Mouse (Mus musculus): ENCODE data around the gene Crtc3. TPM values are rescaled to one million over a fixed set of nuclear protein-coding genes. Genes with fewer than 3 reads are reported as not detected.

Gene Crtc3
- polyA plus RNA-seq, 1 experiment from 2014 or later: 20.1 TPM

DNA sequence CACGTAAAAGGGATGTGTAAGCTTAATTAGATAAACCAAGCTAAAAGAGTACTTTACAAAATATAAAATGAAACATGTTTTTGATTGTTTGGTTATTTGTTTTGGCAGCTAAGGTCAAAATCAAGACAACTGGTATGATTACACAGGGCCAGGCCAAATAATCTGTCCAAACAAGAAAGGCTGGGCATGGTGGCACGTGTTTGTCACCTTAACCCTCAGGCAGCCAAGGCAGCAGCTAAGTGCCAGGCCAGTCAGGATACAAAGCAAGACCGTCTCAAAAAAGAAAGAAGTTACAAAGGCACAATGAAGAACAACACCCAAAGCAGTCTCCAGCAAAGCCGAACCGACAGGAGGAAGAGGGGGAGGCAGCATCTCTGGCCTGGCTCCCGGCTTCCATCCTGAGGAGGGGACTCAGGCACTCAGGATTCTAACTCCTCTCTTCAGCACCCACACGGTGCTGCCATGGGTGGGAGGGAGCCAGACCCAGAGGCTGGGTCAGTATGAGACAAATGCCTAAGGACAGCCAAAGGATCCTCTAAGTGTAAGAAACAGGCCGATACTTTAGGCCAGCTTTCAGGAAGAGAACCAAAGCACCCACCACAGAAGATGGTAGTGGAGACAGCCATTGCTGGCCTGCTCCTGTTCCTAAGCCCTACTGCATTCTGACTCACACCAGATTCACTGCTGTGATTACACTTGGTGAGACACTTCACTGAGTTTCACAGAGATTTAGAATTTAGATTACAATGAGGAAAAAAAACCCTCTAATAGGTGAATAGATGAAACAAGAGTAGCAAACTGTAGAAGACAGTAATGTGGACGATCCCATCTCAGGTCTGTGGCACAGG lies 51.5 kb downstream of the Crtc3 start:
- Histone ChIP-seq H3K4me2 (ENCODE audit: low read length) (no peak overlapping the region), H3K27me3 (replicated peaks; ENCODE audit: control insufficient read depth, insufficient read depth, low read length) (no peaks in the 10 kb centered on the region), H3K36me3 (ENCODE audit: control insufficient read depth, insufficient read depth) (no peaks in the 10 kb centered on the region), H3K9ac (replicated peaks; ENCODE audit: low read depth, low read length) (no peak overlapping the region), H3K27ac (ENCODE audit: low read length) (no peak overlapping the region), H3K4me3 (replicated peaks; ENCODE audit: low read length) (no peak overlapping the region), H3K4me1 (replicated peaks; ENCODE audit: control insufficient read depth, insufficient read depth, low read length) (peaks cover 17% of the 10 kb centered on the region), H3K9me3 (ENCODE audit: control insufficient read depth, low read length) (no peaks in the 10 kb centered on the region)
- 53% methylated on average over 9 of the region's 9 CpGs for WGBS
- no peak for ATAC-seq

DNA sequence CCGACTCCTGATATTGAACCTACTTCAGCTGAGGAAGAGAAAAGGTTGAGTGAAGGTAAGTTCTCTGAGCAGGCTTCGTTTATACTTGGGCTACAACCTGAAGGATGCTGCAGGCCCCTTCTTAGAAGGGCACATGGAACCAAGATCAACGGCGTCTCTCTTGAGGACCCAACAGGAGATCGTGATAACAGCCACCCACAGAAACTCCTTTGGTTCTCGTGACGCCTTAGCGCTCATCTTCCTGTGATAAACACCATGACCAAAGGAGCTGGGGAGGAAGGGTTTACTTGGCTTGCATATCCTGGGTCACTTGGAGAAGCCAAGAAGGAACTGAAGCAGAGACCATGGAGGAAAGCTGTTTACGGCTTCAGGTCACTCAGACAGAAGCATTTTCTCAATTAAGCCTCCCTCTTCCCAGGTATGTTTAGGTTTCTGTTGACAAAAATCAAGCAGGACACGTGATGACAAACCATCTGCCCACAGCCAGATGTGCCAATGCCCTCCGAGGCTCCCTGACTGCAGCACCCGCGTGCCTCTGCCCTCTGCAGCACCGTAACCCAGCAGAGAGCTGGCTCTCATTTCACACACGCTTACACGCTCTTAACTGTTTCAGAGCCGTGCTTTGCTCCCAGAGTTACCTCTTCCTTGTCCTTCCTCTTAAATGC lies 52.3 kb downstream of the Crtc3 start:
- H3K9me3 ChIP-seq (ENCODE audit: control insufficient read depth, low read length): no peaks in the 10 kb centered on the region
- H3K4me1 ChIP-seq (replicated peaks; ENCODE audit: control insufficient read depth, insufficient read depth, low read length): peaks cover 11% of the 10 kb centered on the region
- ATAC-seq: no peak
- H3K4me2 ChIP-seq (ENCODE audit: low read length): no peak overlapping the region
- H3K27me3 ChIP-seq (replicated peaks; ENCODE audit: control insufficient read depth, insufficient read depth, low read length): no peaks in the 10 kb centered on the region
- WGBS: 76% methylated on average over 17 of the region's 17 CpGs
- no peak overlapping the region for H3K9ac ChIP-seq (replicated peaks; ENCODE audit: low read depth, low read length)
- no peak overlapping the region for H3K27ac ChIP-seq (ENCODE audit: low read length)
- no peaks in the 10 kb centered on the region for H3K36me3 ChIP-seq (ENCODE audit: control insufficient read depth, insufficient read depth)
- H3K4me3 ChIP-seq (replicated peaks; ENCODE audit: low read length): no peak overlapping the region

DNA sequence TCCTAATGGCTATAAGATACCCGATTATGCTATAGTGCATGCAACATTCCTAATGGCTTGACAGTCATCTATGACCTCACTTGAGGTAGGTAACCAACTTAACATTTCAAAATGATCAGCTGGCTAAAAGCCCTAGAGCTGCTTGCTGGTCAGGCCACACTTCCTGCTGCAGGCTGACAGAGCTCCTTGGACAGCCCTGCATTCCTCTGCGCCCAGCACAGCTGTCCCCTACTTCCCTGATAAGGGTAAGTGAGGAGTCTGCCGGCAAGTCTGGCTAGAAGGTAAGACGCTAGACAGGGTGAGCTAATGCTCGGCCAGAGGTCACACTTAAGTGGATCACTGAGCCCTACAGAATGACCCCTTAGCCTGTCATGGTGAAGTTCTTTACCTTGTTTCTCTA lies 52.8 kb downstream of the Crtc3 start:
- no peak overlapping the region for H3K4me2 ChIP-seq (ENCODE audit: low read length)
- WGBS: 91% methylated on average over 5 of the region's 5 CpGs
- no peak overlapping the region for H3K27ac ChIP-seq (ENCODE audit: low read length)
- ATAC-seq: no peak
- H3K9ac ChIP-seq (replicated peaks; ENCODE audit: low read depth, low read length): no peak overlapping the region
- H3K27me3 ChIP-seq (replicated peaks; ENCODE audit: control insufficient read depth, insufficient read depth, low read length): no peaks in the 10 kb centered on the region
- H3K4me1 ChIP-seq (replicated peaks; ENCODE audit: control insufficient read depth, insufficient read depth, low read length): peaks cover 8% of the 10 kb centered on the region; the same call in 1 of the 2 replicates
- no peak overlapping the region for H3K4me3 ChIP-seq (replicated peaks; ENCODE audit: low read length)
- no peaks in the 10 kb centered on the region for H3K9me3 ChIP-seq (ENCODE audit: control insufficient read depth, low read length)
- no peaks in the 10 kb centered on the region for H3K36me3 ChIP-seq (ENCODE audit: control insufficient read depth, insufficient read depth)

DNA sequence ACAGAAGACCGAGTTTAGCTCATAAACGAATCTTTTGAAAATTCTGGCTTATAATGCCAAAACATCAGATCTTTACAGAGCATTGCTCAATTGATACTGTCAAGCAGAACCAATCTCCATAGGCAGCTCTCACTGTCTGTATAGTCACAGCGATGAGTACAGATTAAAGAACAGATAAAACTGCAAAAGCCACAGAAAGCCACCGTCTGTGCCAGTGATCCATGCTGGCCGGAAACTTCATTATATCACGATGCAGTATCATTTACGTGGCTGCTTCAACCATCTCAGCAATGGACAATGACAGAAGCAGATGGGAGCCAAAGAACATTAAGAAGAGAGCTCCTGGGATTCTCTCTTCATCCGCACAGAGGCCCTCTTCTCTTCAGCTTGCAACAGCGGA lies 53.9 kb downstream of the Crtc3 start:
- H3K9me3 ChIP-seq (ENCODE audit: control insufficient read depth, low read length): no peaks in the 10 kb centered on the region
- no peak overlapping the region for H3K27ac ChIP-seq (ENCODE audit: low read length)
- H3K4me2 ChIP-seq (ENCODE audit: low read length): no peak overlapping the region
- peaks cover 8% of the 10 kb centered on the region; the same call in 1 of the 2 replicates for H3K4me1 ChIP-seq (replicated peaks; ENCODE audit: control insufficient read depth, insufficient read depth, low read length)
- H3K27me3 ChIP-seq (replicated peaks; ENCODE audit: control insufficient read depth, insufficient read depth, low read length): no peaks in the 10 kb centered on the region
- no peak overlapping the region for H3K4me3 ChIP-seq (replicated peaks; ENCODE audit: low read length)
- ATAC-seq: no peak
- H3K9ac ChIP-seq (replicated peaks; ENCODE audit: low read depth, low read length): no peak overlapping the region
- WGBS: 84% methylated on average over 9 of the region's 9 CpGs
- no peaks in the 10 kb centered on the region for H3K36me3 ChIP-seq (ENCODE audit: control insufficient read depth, insufficient read depth)

DNA sequence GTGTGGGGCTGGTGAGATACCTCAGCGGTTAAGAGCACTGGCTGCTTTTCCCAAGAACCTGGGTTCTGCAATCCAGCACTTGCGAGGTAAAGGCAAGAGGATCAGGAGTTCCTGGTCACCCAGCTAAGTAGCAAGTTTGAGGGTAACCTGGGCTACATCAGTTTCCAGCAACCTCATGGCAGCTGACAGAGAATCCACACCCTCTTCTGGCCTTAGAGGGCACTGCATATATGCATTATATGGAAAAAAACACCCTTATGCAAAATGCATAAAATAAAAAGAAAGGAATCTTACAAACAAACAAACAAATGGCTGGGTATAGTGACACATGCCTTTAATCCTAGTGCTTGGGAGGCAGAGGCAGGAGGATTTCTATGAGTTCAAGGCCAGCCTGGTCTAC lies 55.0 kb downstream of the Crtc3 start:
- peaks cover 18% of the 10 kb centered on the region for H3K4me1 ChIP-seq (replicated peaks; ENCODE audit: control insufficient read depth, insufficient read depth, low read length)
- H3K4me2 ChIP-seq (ENCODE audit: low read length): no peak overlapping the region
- H3K27me3 ChIP-seq (replicated peaks; ENCODE audit: control insufficient read depth, insufficient read depth, low read length): no peaks in the 10 kb centered on the region
- H3K36me3 ChIP-seq (ENCODE audit: control insufficient read depth, insufficient read depth): no peaks in the 10 kb centered on the region
- H3K9me3 ChIP-seq (ENCODE audit: control insufficient read depth, low read length): no peaks in the 10 kb centered on the region
- no peak overlapping the region for H3K27ac ChIP-seq (ENCODE audit: low read length)
- no peak overlapping the region for H3K9ac ChIP-seq (replicated peaks; ENCODE audit: low read depth, low read length)
- ATAC-seq: no peak
- no peak overlapping the region for H3K4me3 ChIP-seq (replicated peaks; ENCODE audit: low read length)
- WGBS: 91% methylated on average over 2 of the region's 2 CpGs

DNA sequence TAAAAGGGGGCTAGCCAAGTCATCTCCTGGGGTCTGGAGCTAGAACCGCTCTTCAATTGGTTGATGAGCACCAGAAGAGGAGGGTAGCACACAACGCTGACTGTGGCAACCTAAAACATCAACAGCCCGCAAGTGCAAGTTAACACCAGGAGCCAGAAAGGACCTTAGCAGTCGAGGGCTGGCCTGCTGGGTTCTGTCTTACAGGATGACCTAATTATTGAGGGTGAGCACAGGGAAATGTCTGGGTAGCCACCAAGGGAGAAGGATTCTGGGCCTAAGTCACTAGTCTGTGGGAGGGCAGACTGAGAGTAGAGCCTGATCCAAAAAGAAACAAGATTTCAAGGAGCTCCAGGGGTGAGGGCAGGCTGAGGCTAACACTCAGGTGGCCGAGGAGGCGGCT lies 56.7 kb downstream of the Crtc3 start:
- no peak for ATAC-seq
- H3K27me3 ChIP-seq (replicated peaks; ENCODE audit: control insufficient read depth, insufficient read depth, low read length): no peaks in the 10 kb centered on the region
- H3K36me3 ChIP-seq (ENCODE audit: control insufficient read depth, insufficient read depth): no peaks in the 10 kb centered on the region
- H3K4me1 ChIP-seq (replicated peaks; ENCODE audit: control insufficient read depth, insufficient read depth, low read length): peaks cover 21% of the 10 kb centered on the region
- no peak overlapping the region for H3K9ac ChIP-seq (replicated peaks; ENCODE audit: low read depth, low read length)
- WGBS: 66% methylated on average over 6 of the region's 6 CpGs
- no peak overlapping the region for H3K4me3 ChIP-seq (replicated peaks; ENCODE audit: low read length)
- H3K9me3 ChIP-seq (ENCODE audit: control insufficient read depth, low read length): no peaks in the 10 kb centered on the region
- H3K27ac ChIP-seq (ENCODE audit: low read length): no peak overlapping the region
- no peak overlapping the region for H3K4me2 ChIP-seq (ENCODE audit: low read length)

DNA sequence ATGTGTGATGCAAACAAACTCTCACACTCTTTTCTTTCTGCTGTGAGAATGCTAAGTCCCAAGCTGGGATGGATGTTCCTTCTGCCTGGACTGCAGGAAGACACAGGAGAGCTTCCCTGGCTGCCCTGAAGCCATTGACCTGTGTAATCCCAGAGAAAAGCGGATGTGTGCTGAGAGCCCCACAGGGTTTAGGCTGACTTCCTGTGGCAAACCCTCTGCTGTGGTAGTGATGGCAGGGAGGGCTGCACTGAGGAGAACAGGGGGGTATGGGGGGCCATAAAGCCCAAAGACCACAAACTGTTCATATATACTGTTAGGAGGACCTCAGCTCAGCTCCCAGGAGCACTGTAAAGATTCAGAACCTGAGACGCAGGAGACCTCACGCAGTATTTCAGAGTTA lies 57.3 kb downstream of the Crtc3 start:
- Histone ChIP-seq H3K9me3 (ENCODE audit: control insufficient read depth, low read length) (no peaks in the 10 kb centered on the region), H3K9ac (replicated peaks; ENCODE audit: low read depth, low read length) (no peak overlapping the region), H3K27ac (ENCODE audit: low read length) (no peak overlapping the region), H3K4me2 (ENCODE audit: low read length) (no peak overlapping the region), H3K4me1 (replicated peaks; ENCODE audit: control insufficient read depth, insufficient read depth, low read length) (peaks cover 17% of the 10 kb centered on the region), H3K4me3 (replicated peaks; ENCODE audit: low read length) (no peak overlapping the region), H3K27me3 (replicated peaks; ENCODE audit: control insufficient read depth, insufficient read depth, low read length) (no peaks in the 10 kb centered on the region), H3K36me3 (ENCODE audit: control insufficient read depth, insufficient read depth) (no peaks in the 10 kb centered on the region)
- 83% methylated on average over 3 of the region's 3 CpGs for WGBS
- no peak for ATAC-seq

DNA sequence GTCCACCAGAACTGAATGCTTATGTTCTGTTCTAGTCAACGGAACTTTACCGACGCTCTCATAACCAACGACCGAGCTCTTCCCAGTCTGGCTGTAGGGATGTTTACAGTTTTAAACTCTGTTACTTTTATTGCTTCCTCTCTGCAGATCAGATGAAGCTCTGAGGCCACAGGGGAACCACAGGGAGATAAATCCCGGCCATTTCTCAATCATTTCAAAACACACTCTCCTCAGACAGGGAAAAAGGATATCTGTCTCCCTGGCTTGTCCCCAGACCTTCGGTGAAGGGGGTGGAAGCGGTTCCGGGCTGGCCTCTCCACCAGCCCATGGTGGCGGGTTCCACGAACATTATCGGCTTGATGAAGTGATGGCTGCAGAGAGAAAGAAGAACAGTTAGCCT lies 59.3 kb downstream of the Crtc3 start:
- no peak overlapping the region for H3K4me3 ChIP-seq (replicated peaks; ENCODE audit: low read length)
- no peak for ATAC-seq
- H3K4me2 ChIP-seq (ENCODE audit: low read length): no peak overlapping the region
- H3K9me3 ChIP-seq (ENCODE audit: control insufficient read depth, low read length): no peaks in the 10 kb centered on the region
- 90% methylated on average over 12 of the region's 12 CpGs for WGBS
- H3K27me3 ChIP-seq (replicated peaks; ENCODE audit: control insufficient read depth, insufficient read depth, low read length): no peaks in the 10 kb centered on the region
- peaks cover 17% of the 10 kb centered on the region for H3K4me1 ChIP-seq (replicated peaks; ENCODE audit: control insufficient read depth, insufficient read depth, low read length)
- H3K36me3 ChIP-seq (ENCODE audit: control insufficient read depth, insufficient read depth): 0 out of 2 replicates have a peak, but pooled peaks cover 2% of the 10 kb centered on the region
- no peak overlapping the region for H3K27ac ChIP-seq (ENCODE audit: low read length)
- H3K9ac ChIP-seq (replicated peaks; ENCODE audit: low read depth, low read length): no peak overlapping the region

DNA sequence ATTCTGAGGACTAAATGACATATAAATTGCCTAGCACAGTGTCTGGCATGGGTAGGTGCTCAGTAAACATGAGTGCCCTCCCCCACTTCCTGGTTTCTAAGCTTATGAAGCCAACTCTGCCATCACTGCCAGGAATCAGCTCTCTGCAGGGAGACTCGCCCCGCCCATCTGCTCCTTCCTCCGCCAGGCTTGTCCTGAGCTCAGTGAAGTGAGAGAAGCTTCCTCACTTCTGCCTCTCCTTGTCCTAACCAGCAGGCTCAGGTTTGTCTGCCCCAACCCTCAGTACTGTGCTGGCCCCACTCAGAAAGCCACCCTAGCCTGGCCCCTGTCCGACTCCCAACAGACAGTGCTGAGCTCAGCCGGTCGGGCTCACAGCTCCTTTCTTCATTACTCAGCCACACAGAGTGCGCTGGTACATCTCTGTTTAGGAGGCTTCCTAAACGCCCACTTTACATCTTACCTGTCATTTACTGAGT lies 59.9 kb downstream of the Crtc3 start:
- peaks cover 17% of the 10 kb centered on the region for H3K4me1 ChIP-seq (replicated peaks; ENCODE audit: control insufficient read depth, insufficient read depth, low read length)
- H3K27ac ChIP-seq (ENCODE audit: low read length): peak overlapping the region; percentile 28
- ATAC-seq: peak; percentile 70

More for the DNA sequence above, 59.9 kb downstream of the Crtc3 start:
- Histone ChIP-seq H3K36me3 (ENCODE audit: control insufficient read depth, insufficient read depth) (0 out of 2 replicates have a peak, but pooled peaks cover 2% of the 10 kb centered on the region), H3K27me3 (replicated peaks; ENCODE audit: control insufficient read depth, insufficient read depth, low read length) (no peaks in the 10 kb centered on the region), H3K9ac (replicated peaks; ENCODE audit: low read depth, low read length) (no peak overlapping the region), H3K9me3 (ENCODE audit: control insufficient read depth, low read length) (no peaks in the 10 kb centered on the region), H3K4me2 (ENCODE audit: low read length) (no peak overlapping the region), H3K4me3 (replicated peaks; ENCODE audit: low read length) (no peak overlapping the region)
- 56% methylated on average over 8 of the region's 8 CpGs for WGBS
